Mouse (Mus musculus) spleen, adult 2 months (tissue): ENCODE measurements around the gene Plk1.

ENCODE experiments used
- CTCF ChIP-seq: fragments of 200-500 bp; IDR thresholded peaks from 2 replicates; pipeline ENCODE4 v1.5.1; 2011; ENCODE audit warnings: mild to moderate bottlenecking, inconsistent platforms; ENCODE audit not compliant: insufficient read depth, insufficient read length, insufficient replicate concordance; ENCODE audit errors: extremely low read depth
- POLR2A ChIP-seq: fragments of 200-500 bp; IDR thresholded peaks from 2 replicates; pipeline ENCODE4 v1.6.1; 2011; ENCODE audit warnings: low read depth, low read length, inconsistent platforms

DNA sequence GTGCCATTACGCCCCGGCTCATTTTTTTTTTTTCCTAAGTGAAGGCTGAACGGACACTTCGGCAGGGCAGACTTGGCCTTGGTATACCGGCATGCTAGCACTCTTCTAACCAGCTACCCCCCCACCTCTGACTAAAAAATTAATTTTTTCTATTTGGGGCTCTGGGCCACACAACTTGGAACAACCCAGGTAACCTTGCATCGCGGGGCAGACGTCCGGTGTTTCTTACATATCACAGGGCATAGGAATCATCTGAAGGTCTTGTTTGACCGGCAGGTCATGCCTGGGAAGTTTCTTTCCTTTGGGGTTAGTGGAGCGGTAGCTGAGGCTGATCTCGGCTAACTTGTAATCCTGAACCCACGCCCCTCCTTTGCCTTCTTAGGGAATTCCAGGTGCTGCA lies 751 bp upstream of the Plk1 start:
- TF ChIP-seq CTCF (no peak), POLR2A (no peak)
